Mouse (Mus musculus) spleen, adult 2 months (tissue): ENCODE data around the gene Gm42742.

Experiments
- CTCF ChIP-seq: fragments of 200-500 bp; IDR thresholded peaks from 2 replicates; pipeline ENCODE4 v1.5.1; 2011; ENCODE audit warnings: mild to moderate bottlenecking, inconsistent platforms; ENCODE audit not compliant: insufficient read depth, insufficient read length, insufficient replicate concordance; ENCODE audit errors: extremely low read depth
- POLR2A ChIP-seq: fragments of 200-500 bp; IDR thresholded peaks from 2 replicates; pipeline ENCODE4 v1.6.1; 2011; ENCODE audit warnings: low read depth, low read length, inconsistent platforms

DNA sequence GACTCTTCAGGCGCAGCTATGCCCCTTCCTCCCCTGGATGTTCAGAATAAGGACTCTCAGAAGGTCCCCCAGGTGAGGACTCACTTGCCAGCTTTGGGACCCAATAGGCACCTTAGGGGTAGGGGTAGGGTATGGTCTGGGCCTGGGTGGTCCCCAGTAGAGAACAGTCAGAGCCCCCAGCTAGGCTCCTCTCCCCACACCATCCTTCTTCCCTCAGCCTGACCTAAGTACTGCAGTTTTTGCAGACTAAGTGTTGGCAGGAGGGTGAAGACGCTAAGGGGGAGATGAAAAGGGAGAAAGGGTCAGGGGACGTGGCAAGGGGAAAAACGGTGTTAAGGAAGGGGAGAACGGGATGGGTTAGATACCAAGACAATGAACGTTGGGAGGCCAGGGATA lies 2.9 kb downstream of the Gm42742 start:
- TF ChIP-seq CTCF (no peak), POLR2A (no peak)
